10 mouse cellular contexts compared by ENCODE assay signal in genomic region chr11:79200502-79200901, GRCm38 (mm10). TPM values are rescaled to one million over a fixed set of nuclear protein-coding genes. Genes with fewer than 3 reads are reported as not detected.
A peak's percentile ranks its signal among the peaks of the same experiment; 100 is the strongest.
DNase-seq lines count a peak whose midpoint lies in the region; ATAC-seq and TF ChIP-seq lines count a peak whose summit lies in the region.
"Had no signal": no experiment of that assay in that cellular context is flagged by ENCODE, and none has a peak within 500 bp of the region (broad histone marks: within the 10 kb centered on the region; RNA-seq: fewer than 3 reads in every experiment).

No protein-coding gene starts in this region.

- no peaks in the 10 kb centered on the region for H3K36me3 ChIP-seq in hindbrain, embryonic 10.5 days
- no peaks in the 10 kb centered on the region for H3K36me3 ChIP-seq in hindbrain, embryonic 11.5 days (ENCODE audit: control insufficient read depth, insufficient read depth, low read length)
- H3K36me3 ChIP-seq: liver, embryonic 15.5 days had no signal

- DNase-seq in hindbrain, embryonic 10.5 days (ENCODE audit: low spot score) = no peak
- no peak for DNase-seq in hindbrain, embryonic 11.5 days (ENCODE audit: low spot score)
- peak; percentile 67 for DNase-seq in Muller cell, postnatal 12 days (ENCODE audit: inconsistent ontology term)
- peak; percentile 13 for DNase-seq in brain, embryonic 14.5 days (ENCODE audit: low read depth)
- DNase-seq in heart, postnatal 14 days = peak; percentile 21 to 30
- no peak for DNase-seq in spleen, adult 18-20 months
- DNase-seq in layer of hippocampus, adult 9-11 months = no peak
- no peak for DNase-seq in liver
- DNase-seq: adrenal gland, adult 8-10 months had no signal

- H3K9me3 ChIP-seq in hindbrain, embryonic 10.5 days = no peaks in the 10 kb centered on the region
- no peaks in the 10 kb centered on the region for H3K9me3 ChIP-seq in hindbrain, embryonic 11.5 days (ENCODE audit: control insufficient read depth, low read length)
- H3K9me3 ChIP-seq: liver, embryonic 15.5 days had no signal

- no peak for TF ChIP-seq CTCF in brain, embryonic 14.5 days (IDR thresholded peaks at IDR 0.05; ENCODE audit: borderline replicate concordance, extremely low read depth, insufficient read depth, insufficient read length)

- no peak overlapping the region for H3K9ac ChIP-seq in hindbrain, embryonic 11.5 days (ENCODE audit: low read depth, low read length)
- H3K9ac ChIP-seq: liver, embryonic 15.5 days had no signal

- no peaks in the 10 kb centered on the region for H3K27me3 ChIP-seq in hindbrain, embryonic 10.5 days (ENCODE audit: insufficient read depth, poor library complexity, severe bottlenecking)
- H3K27me3 ChIP-seq in hindbrain, embryonic 11.5 days (ENCODE audit: control insufficient read depth, insufficient read depth, low read length) = no peaks in the 10 kb centered on the region
- H3K27me3 ChIP-seq: liver, embryonic 15.5 days had no signal

- H3K27ac ChIP-seq in hindbrain, embryonic 10.5 days = peak overlapping the region; percentile 56; the same call in 1 of the 2 replicates
- H3K27ac ChIP-seq in hindbrain, embryonic 11.5 days (ENCODE audit: low read depth, low read length) = no peak overlapping the region
- H3K27ac ChIP-seq: liver, embryonic 15.5 days had no signal

- intact Hi-C loops in heart, postnatal 14 days (cut with DNase I) = no loop called here

- 41% methylated on average over 7 of the region's 7 CpGs for WGBS in hindbrain, embryonic 10.5 days
- 44% methylated on average over 7 of the region's 7 CpGs for WGBS in hindbrain, embryonic 11.5 days

- no peak overlapping the region for H3K4me2 ChIP-seq in hindbrain, embryonic 11.5 days (replicated peaks; ENCODE audit: low read depth, low read length)
- H3K4me2 ChIP-seq: liver, embryonic 15.5 days had no signal

- peaks cover 37% of the 10 kb centered on the region for H3K4me1 ChIP-seq in hindbrain, embryonic 10.5 days (replicated peaks)
- H3K4me1 ChIP-seq in hindbrain, embryonic 11.5 days (replicated peaks; ENCODE audit: control insufficient read depth, insufficient read depth, low read length) = no peaks in the 10 kb centered on the region
- H3K4me1 ChIP-seq: liver, embryonic 15.5 days had no signal

- no peak overlapping the region for H3K4me3 ChIP-seq in hindbrain, embryonic 10.5 days
- no peak overlapping the region for H3K4me3 ChIP-seq in hindbrain, embryonic 11.5 days (ENCODE audit: low read depth, low read length)
- H3K4me3 ChIP-seq: liver, embryonic 15.5 days had no signal

- ATAC-seq in hindbrain, embryonic 11.5 days (ENCODE audit: low FRiP score) = no peak

- TF ChIP-seq POLR2A in brain, embryonic 14.5 days (IDR thresholded peaks at IDR 0.05; ENCODE audit: borderline replicate concordance, extremely low read depth, insufficient read depth, insufficient read length, poor library complexity, severe bottlenecking) = no peak

RNA-seq across cellular contexts. Expression of gene Wsb1, which starts 54.0 kb away (rescaled TPM):
- polyA plus RNA-seq in hindbrain, embryonic 10.5 days (2016; fragmentation: Nextera tagmentation; extraction: Ambion mirVana) = 262 and 276 TPM in 2 replicates
- 469 and 501 TPM in 2 replicates for polyA plus RNA-seq in hindbrain, embryonic 11.5 days (2014; fragmentation: Nextera tagmentation; extraction: Ambion mirVana)
- 730 and 1,148 TPM in 2 replicates for polyA plus RNA-seq in brain, embryonic 14.5 days (2012; rRNA removed)
- total RNA-seq in heart, postnatal 14 days (2021) = 10 to 100 TPM; 25.3 to 27.7 TPM

RNA-seq across cellular contexts. Expression of gene Ksr1, which starts 54.3 kb away (rescaled TPM):
- polyA plus RNA-seq in hindbrain, embryonic 10.5 days (2016; fragmentation: Nextera tagmentation; extraction: Ambion mirVana) = 2.7 and 5.2 TPM in 2 replicates
- polyA plus RNA-seq in hindbrain, embryonic 11.5 days (2014; fragmentation: Nextera tagmentation; extraction: Ambion mirVana) = 3.9 and 4.3 TPM in 2 replicates
- 23.3 and 26.9 TPM in 2 replicates for polyA plus RNA-seq in brain, embryonic 14.5 days (2012; rRNA removed)
- total RNA-seq in heart, postnatal 14 days (2021) = 10 to 100 TPM; 10.2 to 10.7 TPM

Comparison
In these comparisons a context has a peak if more than half of its experiments do, and no peak if none do; other contexts are left out.
1. DNase-seq: peak in Muller cell, postnatal 12 days (single experiment), brain, embryonic 14.5 days (single experiment) and heart, postnatal 14 days (2 of 2); none in hindbrain, embryonic 10.5 days (single experiment), hindbrain, embryonic 11.5 days (single experiment), spleen, adult 18-20 months (0 of 2), layer of hippocampus, adult 9-11 months (single experiment) and liver (single experiment).